Mouse (Mus musculus) gastrocnemius, postnatal 25 days (tissue): ENCODE results near the gene Snx10. TPM values are rescaled to one million over a fixed set of nuclear protein-coding genes. Genes with fewer than 3 reads are reported as not detected.
A peak's percentile ranks its signal among the peaks of the same experiment; 100 is the strongest.
"Not testable (repeated sequence)": the region's sequence is repeated elsewhere in the genome, so short reads cannot be mapped to it uniquely, and the experiment has no call there.

Source experiments
- DNase-seq: peaks from one replicate; pipeline ENCODE4 v3.0.0; 2022
- long read RNA-seq, 2 experiments: library from polyadenylated mRNA; stranded (forward); transcript quantifications; one replicate each; pipeline ENCODE4 v2.0.0; 2021
- total RNA-seq, 2 experiments: library from RNA; stranded (reverse); gene quantifications; 1 replicate in 1 of 2; 2 replicates in 1 of 2; pipeline ENCODE4 v1.2.3; 2021

Snx10 gene
- total RNA-seq = 1 to 10 TPM; 3.8 TPM
- long read RNA-seq, experiment 1, partial matches to known transcripts = 0 of 10 reads
- long read RNA-seq, experiment 1, other reads (novel, unspliced or antisense) = 6 of 10 reads
- long read RNA-seq, experiment 2, partial matches to known transcripts = 0 of 9 reads
- long read RNA-seq, experiment 2, other reads (novel, unspliced or antisense) = 5 of 9 reads

DNA sequence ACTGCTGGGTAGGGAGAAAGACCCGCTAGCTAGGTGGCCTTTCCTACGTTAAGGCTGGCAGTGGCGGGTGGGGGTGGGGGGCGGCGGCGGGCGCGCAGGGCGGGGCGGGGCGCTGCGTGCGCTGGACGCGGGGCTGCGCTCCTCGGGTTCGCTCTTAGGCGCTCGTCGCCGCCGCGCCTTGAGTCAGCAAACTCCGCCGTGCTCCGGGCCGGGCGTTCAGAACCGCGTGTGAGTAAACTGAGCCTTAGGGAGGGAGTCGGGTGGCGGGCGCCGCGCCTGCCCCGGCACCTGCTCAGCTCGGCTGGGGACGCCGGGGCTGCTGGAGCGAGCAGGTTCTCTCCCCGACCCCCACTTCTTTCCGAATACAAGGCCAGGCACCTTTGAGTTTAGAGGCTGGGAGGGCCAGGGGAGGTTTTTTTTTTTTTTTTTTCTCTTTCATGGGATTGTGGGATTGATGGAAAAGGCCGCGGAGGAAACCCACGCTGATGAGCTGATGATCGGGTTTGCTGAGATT lies at the start of gene Snx10:
Gene Snx10 (plus strand): TSS at position 95 of the 514 bp plus-strand sequence.
- peak; percentile 71 for DNase-seq

DNA sequence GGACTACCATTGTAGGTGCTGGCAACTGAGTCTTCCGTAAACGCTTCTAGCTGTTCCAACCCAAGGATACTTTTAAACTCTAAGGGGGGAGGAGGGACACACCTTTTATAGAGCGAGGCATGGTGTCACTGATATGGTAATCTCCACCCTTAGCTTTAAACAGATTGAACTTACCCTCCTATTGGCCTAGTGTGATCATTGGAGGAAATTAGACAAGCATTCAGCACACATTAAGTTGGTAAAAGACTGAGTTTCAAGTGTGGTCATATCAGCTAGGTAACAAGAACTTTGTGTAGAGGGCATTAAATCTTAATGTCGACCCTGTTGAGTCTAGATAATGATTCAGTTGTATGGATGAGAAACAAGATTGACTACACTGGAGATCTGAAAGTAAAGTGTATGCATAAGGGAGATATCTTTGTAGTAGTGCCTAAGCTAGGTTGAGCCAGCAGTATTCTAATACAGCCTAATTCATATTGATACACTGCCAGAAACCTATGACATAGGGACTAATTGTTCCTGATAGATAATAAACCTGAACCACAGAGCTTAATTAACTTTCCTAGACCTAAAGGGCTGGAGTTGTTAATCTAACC lies 44.5 kb upstream of the Snx10 start:
- DNase-seq = no peak

DNA sequence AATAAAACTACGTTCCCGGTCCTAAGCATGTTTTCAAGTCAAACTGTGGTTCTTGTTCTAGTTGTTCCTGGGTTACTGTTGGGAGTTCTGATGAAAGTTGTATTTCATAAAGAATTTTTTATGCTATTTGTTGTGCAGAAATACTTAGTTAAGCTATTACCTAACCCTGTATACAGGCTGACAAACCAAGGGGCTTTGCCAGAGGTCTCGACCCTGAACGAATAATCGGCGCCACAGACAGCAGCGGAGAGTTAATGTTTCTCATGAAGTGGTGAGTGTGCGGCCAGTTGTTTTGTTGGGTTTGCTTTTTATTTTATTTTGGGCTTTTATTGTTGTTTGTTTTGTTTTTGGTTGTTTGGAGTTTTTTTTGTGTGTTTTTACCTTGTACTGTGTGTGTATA lies 42.2 kb upstream of the Snx10 start:
- DNase-seq = no peak

DNA sequence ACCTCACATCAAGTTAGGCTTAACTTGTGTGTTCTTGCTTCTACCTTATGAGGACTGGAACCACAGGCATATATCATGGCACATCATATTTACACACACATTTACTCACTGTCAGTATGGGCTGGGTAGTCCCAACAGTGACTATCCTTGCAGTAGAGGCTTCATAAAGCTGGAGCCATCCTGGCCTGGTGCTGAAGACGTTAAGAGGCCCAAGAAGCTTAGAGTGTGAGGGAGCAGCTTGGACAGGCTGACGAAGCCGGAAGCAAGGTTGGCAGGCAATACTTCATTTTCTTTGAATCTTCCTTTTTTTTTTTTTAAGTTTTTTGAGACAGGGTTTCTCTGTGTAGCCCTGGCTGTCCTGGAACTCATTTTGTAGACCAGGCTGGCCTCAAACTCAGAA lies 39.8 kb upstream of the Snx10 start:
- DNase-seq = no peak

DNA sequence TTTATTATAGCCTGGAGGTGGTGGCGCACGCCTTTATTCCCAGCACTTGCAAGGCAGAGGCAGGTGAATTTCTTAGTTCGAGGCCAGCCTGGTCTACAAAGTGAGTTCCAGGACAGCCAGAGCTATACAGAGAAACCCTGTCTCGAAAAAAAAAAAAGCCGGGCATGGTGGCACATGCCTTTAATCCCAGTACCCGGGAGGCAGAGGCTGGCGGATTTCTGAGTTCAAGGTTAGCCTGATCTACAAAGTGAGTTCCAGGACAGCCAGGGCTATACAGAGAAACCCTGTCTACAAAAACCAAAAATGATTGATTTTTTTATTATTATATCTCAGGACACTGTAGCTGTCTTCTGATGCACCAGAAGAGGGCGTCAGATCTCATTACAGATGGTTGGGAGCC lies 39.1 kb upstream of the Snx10 start:
- not testable (repeated sequence) for DNase-seq

DNA sequence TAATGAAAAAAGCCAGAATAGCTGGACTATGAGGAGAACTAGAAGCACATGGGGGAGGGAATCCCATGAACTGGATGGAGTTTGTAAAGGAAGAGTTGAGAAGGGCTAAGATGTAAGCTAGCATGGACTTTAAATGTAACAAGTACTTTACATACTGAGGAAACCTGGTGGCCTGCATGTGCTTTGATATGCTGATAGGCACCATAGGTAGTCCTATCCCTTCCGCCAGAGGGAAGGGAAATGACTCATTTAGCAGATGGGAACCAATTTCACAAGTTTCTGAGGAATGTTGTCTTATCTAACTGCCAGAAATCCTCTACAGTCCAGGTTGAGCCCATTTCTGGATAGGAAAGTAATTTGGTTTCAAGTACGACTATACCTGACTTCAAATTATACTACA lies 38.1 kb upstream of the Snx10 start:
- no peak for DNase-seq

DNA sequence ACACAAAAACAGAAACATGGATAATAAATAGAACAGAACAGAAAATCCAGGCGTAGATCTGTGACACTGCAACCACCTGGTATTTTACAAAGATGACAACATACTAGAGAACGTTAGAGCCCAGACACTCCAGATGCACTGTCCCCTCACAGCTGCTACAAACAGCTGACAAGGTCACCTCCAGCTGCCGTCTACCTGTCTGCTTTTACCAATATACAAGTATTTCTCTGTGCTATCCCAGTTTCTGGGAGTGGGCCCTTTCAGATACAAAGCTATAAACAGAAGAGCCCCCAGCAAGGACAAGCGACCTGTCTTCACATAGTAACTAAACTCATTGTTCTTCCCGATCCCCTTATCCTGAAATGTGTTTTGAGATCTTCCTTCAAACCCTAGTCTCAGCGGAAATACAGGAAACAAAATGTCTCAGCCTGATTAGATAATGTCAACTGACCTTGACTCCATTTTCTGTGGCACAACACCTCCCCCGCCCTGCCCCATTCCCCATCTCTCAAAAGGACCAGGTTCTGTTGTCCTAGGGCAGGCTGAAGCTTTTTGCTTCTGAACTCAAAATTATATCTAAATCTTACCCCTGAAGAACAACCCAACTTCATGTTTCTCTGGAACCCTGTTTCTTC lies 37.5 kb upstream of the Snx10 start:
- DNase-seq = no peak

DNA sequence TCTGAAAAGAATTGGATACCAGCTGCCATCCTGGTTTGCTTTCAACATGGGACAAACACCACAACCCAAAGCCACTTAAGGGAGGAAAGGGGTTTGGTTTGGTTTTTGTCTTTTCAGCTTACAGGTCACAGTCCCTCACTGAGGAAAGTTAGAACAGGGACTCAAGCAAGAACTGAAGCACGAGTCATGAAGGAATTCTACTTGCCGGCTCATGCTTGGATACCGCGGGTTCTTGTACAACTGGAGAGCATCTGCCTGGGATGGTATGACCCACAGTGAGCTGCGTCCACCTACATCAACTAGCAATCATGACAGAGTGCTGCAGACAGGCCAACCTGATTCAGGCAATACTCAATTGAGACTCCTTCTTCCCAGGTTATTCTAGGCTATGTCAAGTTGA lies 37.0 kb upstream of the Snx10 start:
- no peak for DNase-seq

DNA sequence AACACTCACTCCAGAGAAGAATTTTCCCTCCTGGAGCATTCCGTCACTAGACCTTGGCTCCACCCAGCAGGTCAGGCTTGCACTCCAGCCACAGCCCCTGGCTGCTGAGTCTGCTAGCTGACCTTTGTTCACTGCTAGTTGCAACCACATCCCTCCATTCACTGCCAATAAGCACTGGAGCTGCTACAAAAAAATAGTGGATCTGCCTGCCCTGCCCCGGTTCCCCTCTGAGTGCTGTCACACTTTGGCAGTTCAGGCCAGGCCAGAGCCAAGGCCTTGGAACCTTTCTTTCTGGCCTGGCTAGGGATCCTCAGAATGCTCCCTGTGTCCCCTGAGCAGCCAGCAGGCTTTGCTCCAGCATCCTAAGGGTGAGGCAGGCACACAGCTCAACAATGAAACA lies 33.9 kb upstream of the Snx10 start:
- peak; percentile 89 for DNase-seq

DNA sequence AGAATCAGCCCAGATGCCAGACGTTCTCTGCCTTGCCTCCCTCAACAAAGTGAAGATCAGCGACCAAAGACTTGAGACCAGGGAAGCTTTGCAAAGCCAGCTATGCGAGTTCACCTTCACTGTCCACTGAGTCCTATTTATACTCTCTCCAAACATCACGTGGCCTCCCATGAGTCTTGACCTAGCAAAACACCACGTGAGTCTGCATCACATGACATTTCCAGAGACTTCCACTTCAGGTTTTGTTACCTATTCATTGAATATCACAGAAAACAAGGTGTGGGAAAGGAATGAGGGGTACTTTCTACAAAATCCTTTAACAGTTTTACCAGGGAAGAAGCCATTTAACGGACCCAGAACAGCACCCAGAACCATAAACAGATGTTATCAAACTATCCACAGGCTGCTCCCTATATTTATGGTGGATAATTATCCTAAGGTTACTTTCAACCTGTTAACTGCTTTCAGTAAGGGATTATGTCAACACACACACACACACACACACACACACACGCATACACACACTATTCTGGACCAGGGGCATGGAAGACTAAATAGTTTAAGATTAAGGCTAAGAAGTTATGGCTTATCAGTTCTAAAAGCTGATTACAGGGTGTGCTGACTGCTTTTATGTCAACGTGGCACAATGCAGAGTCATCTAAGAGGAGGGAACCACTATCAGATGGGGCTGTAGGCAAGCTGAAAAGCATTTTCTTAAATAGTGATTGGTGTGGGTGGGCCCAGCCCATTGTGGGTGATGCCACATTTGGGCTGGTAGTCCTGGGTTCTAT lies 26.2 kb upstream of the Snx10 start:
- no peak for DNase-seq

DNA sequence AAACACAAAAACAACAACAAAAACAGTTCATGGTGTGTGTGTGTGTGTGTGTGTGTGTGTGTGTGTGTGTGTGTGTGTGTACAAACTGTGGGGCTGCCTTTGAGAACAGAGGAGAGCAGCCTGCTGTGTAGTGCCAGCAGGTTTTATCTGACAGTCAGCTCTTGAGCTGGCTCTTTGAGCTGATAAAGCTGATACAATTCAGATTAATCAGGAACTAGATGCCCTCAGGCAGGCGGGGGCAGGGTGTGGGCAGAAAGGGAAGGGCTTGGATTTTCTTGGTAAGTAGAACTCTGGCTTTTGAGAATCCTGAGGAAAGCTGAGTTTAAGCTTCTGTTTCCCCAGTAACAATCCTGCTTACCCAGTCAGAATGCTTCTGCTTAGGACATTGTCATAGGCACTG lies 18.0 kb upstream of the Snx10 start:
- DNase-seq = no peak

DNA sequence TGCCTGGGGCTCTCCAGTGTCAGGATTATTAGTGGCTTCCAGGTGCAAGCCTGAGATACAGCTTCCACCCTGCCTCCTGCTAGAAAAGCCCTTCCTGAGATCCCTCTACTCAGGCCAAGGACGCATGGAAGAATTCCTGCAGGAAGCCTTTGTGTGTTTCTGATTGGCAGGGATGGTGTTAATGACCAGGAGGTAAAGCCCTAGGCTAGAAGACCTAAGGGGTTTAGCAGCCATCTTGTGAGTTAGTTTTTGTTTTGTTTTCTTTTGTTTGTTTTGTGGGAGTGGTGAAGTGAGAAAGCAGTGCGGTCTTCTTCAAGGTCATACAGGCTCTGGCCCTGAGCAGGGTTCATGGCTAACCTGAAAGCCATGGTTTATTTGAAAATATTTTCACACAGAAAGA lies 16.1 kb upstream of the Snx10 start:
- no peak for DNase-seq

DNA sequence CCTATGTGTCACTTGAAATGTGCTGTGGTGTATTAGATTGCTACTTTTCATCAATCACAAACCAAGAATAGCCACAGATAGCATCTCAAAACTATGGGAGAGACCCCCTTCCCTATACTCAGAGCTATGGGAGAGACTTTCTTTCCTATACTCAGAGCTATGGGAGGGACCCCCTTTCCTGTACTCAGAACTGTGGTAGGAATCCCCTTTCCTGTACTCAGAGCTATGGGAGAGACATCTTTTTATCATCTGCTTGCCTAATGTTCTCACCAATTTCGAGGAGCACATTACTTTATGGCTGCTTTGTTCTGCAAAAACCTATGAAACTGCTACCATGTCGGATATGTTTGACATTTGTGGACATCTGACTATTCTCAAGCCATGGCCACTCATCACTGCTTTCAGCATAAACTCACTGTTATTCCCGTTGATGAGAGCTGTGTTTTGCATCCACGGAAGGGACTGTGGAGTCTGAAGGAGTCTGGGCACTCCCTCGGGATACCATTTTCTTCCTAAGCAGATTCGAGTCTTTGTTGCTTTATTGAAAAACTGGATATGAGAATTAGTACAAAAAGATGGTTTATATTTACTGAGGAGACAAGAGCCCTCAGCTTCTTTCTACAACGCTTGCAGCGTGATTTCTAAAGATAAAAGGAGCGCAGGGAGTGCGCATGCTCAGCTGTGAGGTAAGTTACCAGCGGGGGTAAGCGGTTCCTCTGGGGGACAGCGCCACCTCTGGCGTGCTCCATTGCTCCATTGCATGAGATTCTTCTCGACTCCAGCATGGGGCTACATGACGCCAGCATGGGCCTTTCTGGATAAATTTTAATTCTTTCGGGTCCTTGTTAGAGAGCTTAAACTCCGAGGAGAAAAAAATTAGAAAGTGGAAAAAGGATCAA lies 14.7 kb upstream of the Snx10 start:
- peak; percentile 26 for DNase-seq

DNA sequence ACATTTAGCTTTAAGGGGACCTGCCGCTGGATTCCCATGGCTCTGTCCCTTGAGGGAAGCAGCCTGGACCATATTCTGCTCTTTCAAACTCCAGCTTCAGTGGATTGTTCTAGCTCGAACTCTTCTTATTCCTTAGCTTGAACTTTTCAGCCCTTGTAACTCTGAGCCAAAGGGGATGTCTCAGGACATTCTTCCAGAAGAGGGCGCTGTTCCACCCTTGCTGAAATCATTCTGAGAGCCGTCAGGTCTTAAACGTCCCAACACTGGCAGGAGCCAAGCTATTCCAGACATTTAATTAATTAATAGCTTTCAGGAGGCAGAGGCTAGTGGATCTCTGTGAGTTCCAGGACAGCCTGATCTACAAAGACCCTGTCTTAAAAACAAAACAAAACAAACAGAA lies 13.6 kb upstream of the Snx10 start:
- no peak for DNase-seq

DNA sequence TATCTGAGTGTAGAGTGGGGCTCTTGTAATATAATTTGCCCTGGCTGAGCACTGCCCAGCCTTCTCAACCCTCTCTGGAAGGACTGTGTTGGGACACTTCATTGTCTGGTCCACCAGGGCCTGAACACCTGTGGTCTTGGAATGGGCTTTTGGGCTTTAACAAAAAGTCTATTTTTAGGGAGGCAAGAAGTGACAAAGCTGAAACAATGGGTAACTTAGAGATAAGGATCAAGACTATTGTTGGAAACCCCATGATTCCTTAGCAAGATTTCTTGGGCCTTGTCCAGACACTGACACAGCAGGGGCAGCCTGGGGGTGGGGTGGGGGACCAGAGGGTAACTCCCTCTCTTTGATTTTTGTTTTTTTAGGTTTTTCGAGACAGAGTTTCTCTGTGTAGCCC lies 12.8 kb upstream of the Snx10 start:
- DNase-seq = no peak

DNA sequence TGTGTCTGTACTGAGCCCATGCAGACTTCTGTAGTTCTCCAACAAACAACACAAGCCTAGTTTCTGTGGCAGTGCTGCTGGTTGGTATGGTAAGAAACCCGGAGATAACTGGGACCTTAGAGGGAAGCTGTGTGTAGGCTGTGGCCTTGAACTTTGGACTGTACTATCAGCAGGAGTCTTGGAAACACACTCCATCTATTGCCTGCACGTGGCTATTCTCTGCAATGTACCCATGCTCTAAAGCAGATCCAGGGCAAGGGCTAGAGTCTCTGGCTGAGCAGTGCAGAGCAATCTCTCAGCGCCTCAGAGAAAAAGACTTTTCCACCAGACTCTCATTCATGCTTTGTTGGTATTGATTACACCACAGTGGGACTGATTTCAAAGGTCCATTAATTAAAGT lies 10.0 kb upstream of the Snx10 start:
- no peak for DNase-seq

DNA sequence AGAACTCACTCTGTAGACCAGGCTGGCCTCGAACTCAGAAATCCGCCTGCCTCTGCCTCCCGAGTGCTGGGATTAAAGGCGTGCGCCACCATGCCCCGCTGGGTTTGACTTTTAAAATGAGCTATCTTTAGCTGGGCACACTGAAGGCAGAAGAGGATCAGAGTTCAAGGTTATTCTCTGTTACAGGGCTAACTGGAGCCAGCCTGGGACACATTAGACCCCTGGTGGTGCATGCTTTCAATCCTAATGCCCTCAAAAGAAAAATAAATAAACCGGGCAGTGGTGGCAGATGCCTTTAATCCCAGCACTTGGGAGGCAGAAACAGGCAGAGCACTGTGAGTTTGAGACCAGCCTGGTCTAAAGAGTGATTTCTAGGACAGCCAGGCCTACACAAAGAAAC lies 8.8 kb upstream of the Snx10 start:
- DNase-seq = no peak

DNA sequence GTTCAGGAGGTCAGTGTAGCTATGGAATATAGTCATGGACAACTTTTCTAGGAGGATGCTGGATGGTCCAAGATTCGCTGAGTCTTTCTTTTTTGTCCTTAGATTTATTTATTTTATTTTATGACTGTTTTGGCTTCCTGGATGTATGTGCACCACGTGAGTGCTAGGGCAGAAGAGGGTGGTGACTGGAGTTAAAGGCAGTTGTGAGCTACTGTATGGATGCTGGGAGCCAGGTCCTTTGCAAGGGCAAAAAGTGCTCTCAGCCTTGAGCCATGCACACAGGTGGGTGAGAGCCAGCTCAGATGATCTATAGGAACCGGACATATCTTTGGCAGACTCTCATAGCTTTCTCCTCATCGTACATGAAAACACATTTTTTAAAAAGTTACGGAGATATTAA lies 391 bp upstream of the Snx10 start:
- no peak for DNase-seq

DNA sequence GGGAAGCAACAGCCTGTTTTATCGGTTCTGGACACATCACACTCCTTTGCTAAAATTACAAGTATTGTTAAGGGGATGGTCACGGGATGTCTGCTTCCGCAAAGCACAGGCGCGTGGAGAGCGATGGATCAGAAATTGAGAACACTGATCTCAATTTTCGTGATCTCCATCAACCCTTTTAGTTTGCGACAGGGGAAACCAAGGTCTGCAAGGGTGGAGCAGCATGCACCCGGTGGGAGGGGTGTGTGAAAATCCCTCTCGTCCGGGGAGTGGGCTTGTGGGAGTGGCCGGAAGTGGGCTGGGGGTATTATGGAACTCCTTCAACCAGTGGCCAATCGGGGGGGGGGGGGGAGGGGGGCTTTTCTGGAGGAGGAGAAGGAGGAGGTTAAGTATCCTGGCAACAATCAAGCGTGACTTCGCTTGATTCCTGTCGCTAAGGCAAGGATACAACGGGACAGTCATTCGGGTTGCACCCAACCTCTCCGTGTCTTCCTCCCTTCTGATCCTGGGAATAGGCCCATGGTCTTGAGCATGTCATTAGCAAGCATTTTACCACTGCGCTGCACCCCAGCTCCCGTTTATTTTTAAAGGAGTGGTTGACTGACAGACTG lies 725 bp downstream of the Snx10 start:
- DNase-seq = no peak

DNA sequence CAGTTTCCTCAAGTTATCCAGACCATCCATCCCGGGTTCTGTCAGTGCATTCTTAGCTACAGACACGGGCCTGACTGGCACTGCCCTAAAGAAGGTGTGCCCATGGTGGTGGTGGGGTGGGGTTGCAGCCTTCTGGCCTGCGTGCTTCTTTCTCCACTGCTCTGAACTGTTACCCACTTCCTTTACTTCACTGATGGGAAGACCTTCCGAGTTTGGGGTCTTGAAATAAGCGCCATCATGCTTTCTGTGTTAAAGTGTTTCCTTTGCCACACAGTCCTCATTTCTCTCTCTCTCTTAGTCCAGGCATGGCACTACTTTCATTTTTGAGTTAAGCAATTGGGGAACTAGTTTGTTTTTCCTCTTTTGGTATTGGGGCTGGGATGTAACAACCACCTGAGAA lies 1.3 kb downstream of the Snx10 start:
- no peak for DNase-seq

DNA sequence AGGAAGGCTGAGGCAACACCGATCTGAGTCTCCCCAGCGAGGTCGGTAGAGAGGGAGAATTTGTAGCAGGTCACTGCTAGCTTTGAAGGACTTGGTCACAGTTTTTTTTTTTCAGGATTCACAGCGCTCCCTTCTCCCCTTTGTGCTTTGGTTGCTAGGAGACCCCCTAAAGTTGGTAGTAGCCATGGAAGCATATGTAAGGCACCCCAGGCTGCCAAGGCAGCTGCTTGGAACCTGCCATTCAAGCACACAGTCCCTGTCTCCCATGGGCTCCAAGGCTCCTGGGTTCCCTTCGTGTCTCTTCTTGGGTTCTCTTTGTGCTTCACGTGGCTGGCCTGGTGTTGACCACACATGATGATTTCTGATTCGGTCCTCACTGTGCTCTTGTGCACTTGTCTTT lies 5.8 kb downstream of the Snx10 start:
- DNase-seq = no peak
